Mouse (Mus musculus) layer of hippocampus, adult 11-12 months (tissue): Measurements from ENCODE around the gene Hdac5.

ENCODE experiments used
- DNase-seq: peaks from one replicate; pipeline ENCODE4 v3.0.0; 2022; ENCODE audit warnings: low spot score

The Hdac5 gene

GRCm38 (mm10) chr11:102230006-102230741, at the start of gene Hdac5:
TSS of gene Hdac5 (minus strand) at chr11:102230166.
- peak; percentile 99 for DNase-seq

GRCm38 (mm10) chr11:102279595-102279994, 49.6 kb upstream of the Hdac5 start:
- no peak for DNase-seq

DNA sequence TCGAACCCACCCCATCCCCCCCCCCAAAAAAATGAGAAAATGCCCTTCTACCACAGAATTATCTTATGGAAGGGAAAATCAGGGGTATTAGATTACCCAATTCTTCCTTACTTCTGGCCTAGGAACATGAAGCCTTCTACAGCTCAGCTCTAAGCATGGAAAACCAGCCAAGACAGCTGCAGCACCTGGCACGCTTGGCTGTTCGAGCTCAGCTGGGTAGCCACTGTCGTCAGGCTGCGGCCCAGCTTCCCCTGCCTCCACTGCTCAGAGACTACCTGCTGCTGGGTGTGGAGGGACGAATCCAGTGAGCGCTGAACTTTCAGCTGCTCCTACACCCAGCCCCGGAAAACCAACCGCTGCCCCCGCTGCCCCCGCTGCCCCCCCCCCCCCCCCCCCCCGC, 47.8 kb upstream of the Hdac5 start:
- no peak for DNase-seq

GRCm38 (mm10) chr11:102276411-102276915, 46.5 kb upstream of the Hdac5 start:
- DNase-seq: no peak

DNA sequence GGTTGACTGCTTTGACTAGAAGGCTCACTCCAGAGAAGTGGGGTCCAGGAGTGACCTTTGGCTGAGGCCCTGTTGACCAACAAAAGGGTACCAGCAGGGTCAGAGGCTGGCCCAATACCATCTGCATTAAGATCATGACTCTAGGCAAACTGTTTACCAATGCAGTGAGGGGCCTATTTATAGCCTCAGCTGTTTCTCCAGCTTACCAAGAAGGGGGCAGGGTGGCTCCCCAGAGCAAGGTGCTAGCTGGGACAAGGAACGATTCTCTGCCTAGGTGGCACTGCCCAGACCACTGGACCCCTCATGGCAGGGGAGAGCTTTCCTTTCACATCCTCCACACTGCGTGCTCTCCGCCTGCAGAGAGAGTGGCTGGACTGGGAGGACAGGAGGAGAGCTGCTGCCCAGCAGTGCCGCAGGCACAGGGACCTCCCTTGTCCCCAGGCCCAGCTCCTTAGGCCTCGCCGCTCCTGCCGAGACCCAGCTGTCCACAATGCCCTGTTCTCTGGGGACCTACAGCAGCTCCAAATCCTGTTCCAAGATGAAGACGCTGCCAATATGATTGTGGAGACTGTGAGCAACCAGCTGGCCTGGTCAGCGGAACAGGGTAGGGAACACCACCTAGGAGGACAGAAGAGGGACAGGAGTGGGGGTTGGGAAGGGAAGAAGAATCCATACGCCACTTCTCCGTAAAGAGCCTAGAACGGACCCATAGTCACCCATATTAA, 38.7 kb upstream of the Hdac5 start, which contains the start of gene Asb16:
Gene Asb16 (plus strand): TSS at position 224 of the 725 bp plus-strand sequence.
- DNase-seq: no peak

DNA sequence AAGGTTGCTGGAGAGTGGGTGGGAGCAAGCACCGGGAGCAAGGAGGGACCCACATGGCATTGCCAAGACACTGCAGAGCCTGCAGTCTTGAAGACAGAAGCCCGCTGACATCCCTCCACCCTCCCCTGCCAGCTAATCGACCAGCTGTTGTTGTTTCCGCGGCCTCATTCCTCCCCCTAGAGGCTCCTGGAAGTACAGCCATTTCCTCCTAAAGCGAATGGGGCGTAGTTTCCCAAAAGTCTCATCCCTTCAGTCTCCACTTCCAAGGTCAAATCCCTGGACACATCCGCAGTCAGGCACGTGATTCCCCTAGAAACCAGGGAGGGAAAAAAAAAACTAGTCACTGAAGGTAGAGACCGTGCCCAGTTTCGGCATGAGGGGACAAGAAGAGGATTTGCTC, 37.5 kb upstream of the Hdac5 start:
- DNase-seq: peak; percentile 79

DNA sequence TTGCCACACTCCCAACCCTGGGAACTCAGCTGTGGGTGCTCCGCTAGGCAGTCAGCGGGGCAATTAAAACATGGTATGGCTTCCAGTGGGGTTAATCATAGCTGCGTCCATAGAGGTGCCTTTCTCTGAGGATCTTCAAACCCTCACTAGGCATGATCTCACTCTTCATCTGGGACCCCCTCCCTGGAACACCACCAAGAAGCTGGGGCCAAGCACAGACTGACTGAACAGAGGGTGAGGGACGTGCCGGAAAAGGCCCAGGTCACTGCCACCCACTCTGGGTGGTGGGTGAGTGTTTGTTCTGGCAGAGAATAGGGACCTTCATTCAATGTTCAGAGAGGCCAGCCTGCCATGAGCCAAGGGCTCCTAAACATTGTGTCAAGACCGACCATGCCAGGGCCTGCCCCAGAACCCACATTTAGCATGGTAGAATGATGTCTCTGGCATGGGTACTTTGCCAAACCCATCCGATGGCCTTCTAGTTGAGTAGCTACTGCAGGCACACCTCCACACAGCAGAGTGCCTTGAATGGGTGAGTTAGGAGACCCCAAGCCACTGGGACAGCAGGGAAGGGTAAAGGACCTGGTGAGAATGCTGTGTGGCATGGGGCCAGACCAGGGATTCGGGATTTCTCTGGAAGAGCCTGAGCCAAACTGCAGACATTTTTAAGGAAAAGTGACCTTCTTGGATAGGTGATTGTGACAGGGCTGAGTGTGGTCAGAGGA, 36.8 kb upstream of the Hdac5 start:
- DNase-seq: no peak

DNA sequence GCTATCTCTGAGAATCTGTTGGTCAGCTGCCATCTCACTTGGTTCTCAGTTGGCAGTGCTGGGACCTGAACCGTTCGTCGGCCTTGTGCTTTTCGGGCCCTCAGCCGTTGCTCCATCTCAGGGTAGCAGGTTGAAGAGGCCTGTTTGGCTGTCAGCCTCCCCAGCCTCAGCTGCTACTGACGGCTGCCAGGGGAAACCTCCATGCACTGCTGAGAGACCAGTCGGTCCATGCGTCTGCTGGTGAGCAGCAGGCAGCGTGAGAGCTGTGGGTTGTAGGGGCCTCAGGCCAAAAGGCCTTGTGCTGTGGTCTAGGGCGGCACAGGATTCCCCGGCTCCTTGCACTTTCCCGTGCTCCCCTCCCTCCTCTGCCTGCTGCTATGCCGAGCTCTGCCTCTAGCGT, 35.9 kb upstream of the Hdac5 start:
- no peak for DNase-seq

GRCm38 (mm10) chr11:102263211-102263610, 33.2 kb upstream of the Hdac5 start:
- no peak for DNase-seq

- DNase-seq: no peak
These were observed 28.6 kb upstream of the Hdac5 start for GRCm38 (mm10) chr11:102258521-102258920.

DNA sequence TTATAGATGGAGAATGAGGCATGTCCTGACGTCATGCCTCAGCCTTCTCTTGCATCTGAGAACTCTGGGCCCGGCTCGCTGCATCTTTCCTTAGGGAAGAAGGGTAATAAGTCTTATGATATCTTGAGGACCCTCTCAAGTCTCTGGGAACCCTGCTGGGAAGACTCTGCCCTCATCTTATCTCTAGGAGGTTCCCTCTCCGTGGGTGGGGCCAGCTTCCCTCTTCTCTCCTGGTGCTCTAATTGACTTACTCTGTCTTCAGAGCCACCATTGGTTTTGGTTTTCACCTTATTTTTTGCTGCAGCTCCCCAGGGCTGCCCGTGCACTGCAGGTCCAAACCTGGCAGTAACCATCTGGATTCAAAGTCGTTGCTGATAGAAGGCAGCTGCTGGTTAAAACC, 28.1 kb upstream of the Hdac5 start:
- no peak for DNase-seq

GRCm38 (mm10) chr11:102257514-102257913, 27.5 kb upstream of the Hdac5 start:
- DNase-seq: no peak

DNA sequence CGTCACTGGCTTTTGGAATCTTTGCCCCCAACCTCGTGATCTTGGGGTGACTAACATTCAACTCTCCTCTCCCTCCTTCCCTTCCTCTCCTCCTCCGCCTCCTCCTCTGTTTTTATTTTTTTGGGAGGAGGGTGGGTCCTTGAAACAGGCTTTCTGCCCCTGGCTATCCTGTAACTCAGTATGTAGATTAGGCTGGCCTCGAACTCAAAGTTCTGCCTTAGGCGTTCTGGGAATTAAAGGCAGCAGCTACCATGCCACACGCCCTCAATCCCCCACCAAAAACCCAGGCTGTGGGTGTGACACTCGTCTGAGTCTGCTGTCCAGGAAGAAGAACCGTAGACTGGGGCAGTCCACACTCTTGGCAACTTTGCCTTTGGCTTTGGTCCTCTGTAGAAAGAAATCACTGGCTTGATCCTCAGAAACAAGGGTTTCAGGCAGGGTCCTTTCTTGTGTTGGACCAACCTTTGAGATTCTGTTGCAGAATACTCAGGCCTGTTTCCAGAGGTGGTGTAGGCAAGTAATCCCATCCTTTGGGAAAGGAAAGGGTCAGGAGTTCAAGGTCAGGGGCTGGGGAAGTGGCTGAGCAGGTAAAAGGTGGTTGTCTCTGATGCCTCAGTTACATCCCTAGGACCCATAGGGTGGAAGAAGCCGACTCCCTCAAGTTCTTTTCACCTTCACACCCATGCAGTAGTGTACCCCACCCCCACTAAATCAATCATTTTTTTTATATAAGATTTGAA, 19.6 kb upstream of the Hdac5 start:
- no peak for DNase-seq

GRCm38 (mm10) chr11:102248630-102249230, 18.8 kb upstream of the Hdac5 start, which contains the start of gene BC030867:
TSS of gene BC030867 (plus strand) at chr11:102248882.
- DNase-seq: peak; percentile 94

GRCm38 (mm10) chr11:102246871-102247270, 16.9 kb upstream of the Hdac5 start:
- no peak for DNase-seq

GRCm38 (mm10) chr11:102246273-102246635, 16.3 kb upstream of the Hdac5 start:
- DNase-seq: no peak

- DNase-seq: no peak
These were observed 15.8 kb upstream of the Hdac5 start for GRCm38 (mm10) chr11:102245581-102246272.

- peak; percentile 66 for DNase-seq
These were observed 15.0 kb upstream of the Hdac5 start for GRCm38 (mm10) chr11:102244926-102245449.

DNA sequence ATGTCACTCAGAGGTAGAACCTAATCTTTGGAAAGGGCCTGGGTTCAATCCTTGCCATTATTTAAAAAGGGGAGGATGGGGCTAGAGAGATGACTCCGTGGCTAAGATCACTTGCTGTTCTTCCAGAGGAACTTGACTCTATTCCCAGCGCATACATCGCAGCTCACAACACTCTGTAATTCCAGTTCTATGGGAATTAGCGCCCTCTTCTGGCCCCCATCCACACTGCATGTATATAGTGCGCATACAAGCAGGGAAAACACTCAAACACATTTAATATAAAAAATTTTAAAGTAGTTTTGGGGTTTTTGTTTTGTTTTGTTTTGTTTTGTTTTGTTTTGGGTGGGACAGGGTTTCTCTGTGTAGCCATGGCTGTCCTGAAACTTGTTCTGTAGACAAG, 11.9 kb upstream of the Hdac5 start:
- no peak for DNase-seq

DNA sequence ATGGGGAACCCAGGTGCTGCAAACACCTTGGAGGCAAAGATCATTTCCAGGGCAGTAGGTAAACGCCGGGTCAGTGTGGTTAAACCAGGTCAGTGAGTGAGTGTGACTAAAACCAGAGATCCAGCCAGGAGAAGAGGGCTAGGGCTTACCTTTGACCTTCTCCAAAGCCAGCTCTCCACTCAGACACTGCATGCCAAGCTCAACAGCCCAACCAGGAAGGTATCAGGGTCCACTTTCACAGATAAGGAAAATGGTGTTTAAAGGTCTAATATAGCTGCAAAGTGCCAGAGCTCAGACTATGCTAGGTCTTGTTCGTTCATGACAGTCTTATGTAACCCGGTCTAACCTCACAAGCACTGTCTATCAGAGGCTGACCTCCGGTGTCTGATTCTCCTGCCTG, 11.3 kb upstream of the Hdac5 start:
- no peak for DNase-seq

GRCm38 (mm10) chr11:102240636-102241035, 10.7 kb upstream of the Hdac5 start:
- DNase-seq: no peak
